Mouse (Mus musculus): ENCODE measurements at regions not wholly inside any gene's neighbourhood (a gene's known extent, or its start where the extent isn't known, plus 50 kb on each side); places are given as distances from the start of the nearest gene placed in this dataset.

- TF ChIP-seq CTCF (IDR thresholded peaks at IDR 0.05; ENCODE audit: low read depth) = no peak
- no peak for TF ChIP-seq EP300 (IDR thresholded peaks at IDR 0.05; ENCODE audit: low read depth)
Observed at GRCm38 (mm10) chr1:128878291-128878690, 286.2 kb upstream of the Cxcr4 start.
